12 mouse cellular contexts compared by ENCODE assay signal in the genomic region with DNA sequence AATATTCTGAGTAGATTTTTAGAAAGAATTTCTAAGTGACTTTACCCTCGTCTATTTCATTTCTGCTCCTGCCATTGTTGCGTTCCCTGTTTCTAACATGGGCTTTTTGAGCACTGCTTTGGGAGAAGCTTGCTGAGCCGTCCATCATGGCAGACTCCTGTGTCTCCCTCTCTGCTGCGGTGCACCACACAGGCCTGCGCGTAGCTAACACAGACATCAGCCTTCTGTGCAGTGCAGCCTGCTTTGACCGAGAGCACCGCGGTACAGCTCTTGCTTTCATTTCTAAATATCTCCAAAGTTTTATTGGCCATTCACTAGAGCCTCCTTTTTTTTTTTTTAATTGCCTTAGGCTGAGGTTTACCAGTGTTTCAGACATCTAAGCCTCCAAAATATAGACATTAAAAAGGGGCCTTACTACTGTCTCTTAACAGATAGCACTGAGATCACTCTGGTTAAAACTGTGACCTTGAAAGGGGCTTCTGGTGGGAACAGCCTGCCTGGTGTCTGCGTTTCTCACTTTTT.
DNase-seq lines count a peak whose midpoint lies in the region; ATAC-seq and TF ChIP-seq lines count a peak whose summit lies in the region.
"Had no signal": no experiment of that assay in that cellular context is flagged by ENCODE, and none has a peak within 500 bp of the region (broad histone marks: within the 10 kb centered on the region; RNA-seq: fewer than 3 reads in every experiment).

No protein-coding gene starts in this region.

- H3K27me3 ChIP-seq in heart, embryonic 14.5 days (ENCODE audit: control insufficient read depth, insufficient read depth, low read length), result no peaks in the 10 kb centered on the region
- no peaks in the 10 kb centered on the region for H3K27me3 ChIP-seq in midbrain, embryonic 14.5 days (ENCODE audit: control insufficient read depth, insufficient read depth, low read length)
- no peaks in the 10 kb centered on the region for H3K27me3 ChIP-seq in midbrain, postnatal 0 days (ENCODE audit: insufficient read depth, low read length)
- no peaks in the 10 kb centered on the region for H3K27me3 ChIP-seq in intestine, embryonic 16.5 days (replicated peaks; ENCODE audit: control insufficient read depth, insufficient read depth, low read length)
- H3K27me3 ChIP-seq in neural tube, embryonic 13.5 days, result no peaks in the 10 kb centered on the region
- H3K27me3 ChIP-seq: CH12.LX had no signal

- H3K36me3 ChIP-seq in heart, embryonic 14.5 days (ENCODE audit: control insufficient read depth, insufficient read depth, low read length), result no peaks in the 10 kb centered on the region
- no peaks in the 10 kb centered on the region for H3K36me3 ChIP-seq in midbrain, embryonic 14.5 days (ENCODE audit: control insufficient read depth, insufficient read depth, low read length)
- no peaks in the 10 kb centered on the region for H3K36me3 ChIP-seq in midbrain, postnatal 0 days (ENCODE audit: insufficient read depth, low read length)
- H3K36me3 ChIP-seq in intestine, embryonic 16.5 days (ENCODE audit: control insufficient read depth, insufficient read depth, low read length), result no peaks in the 10 kb centered on the region
- H3K36me3 ChIP-seq in neural tube, embryonic 13.5 days, result no peaks in the 10 kb centered on the region

- H3K4me3 ChIP-seq in heart, embryonic 14.5 days (ENCODE audit: control insufficient read depth in 1 of 2, insufficient read depth in 1 of 2, low read depth in 1 of 2, low read length in 2 of 2), result no peak overlapping the region
- no peak overlapping the region for H3K4me3 ChIP-seq in midbrain, embryonic 14.5 days (replicated peaks; ENCODE audit: low read depth, low read length)
- H3K4me3 ChIP-seq in midbrain, postnatal 0 days (ENCODE audit: low read depth, low read length), result no peak overlapping the region
- H3K4me3 ChIP-seq in intestine, embryonic 16.5 days (ENCODE audit: low read length), result no peak overlapping the region
- H3K4me3 ChIP-seq in neural tube, embryonic 13.5 days, result no peak overlapping the region

- peak overlapping the region; percentile 59 to 65 for H3K27ac ChIP-seq in heart, embryonic 14.5 days (replicated peaks in 1 of 2; ENCODE audit: control insufficient read depth in 1 of 2, insufficient read depth in 1 of 2, low read depth in 2 of 2, low read length in 2 of 2)
- no peak overlapping the region for H3K27ac ChIP-seq in midbrain, embryonic 14.5 days (replicated peaks; ENCODE audit: low read depth, low read length)
- no peak overlapping the region for H3K27ac ChIP-seq in midbrain, postnatal 0 days (ENCODE audit: low read depth, low read length)
- no peak overlapping the region; the same call in 1 of the 2 replicates for H3K27ac ChIP-seq in intestine, embryonic 16.5 days (ENCODE audit: low read length)
- peak overlapping the region; percentile 29; the same call in 1 of the 2 replicates for H3K27ac ChIP-seq in neural tube, embryonic 13.5 days (replicated peaks)
- H3K27ac ChIP-seq: macrophage had no signal

- no peak for DNase-seq in heart, adult 9 months (ENCODE audit: low spot score in 2 of 2)
- DNase-seq in midbrain, embryonic 14.5 days, result peak; percentile 42
- no peak for DNase-seq in midbrain, postnatal 0 days (ENCODE audit: low spot score)
- DNase-seq in yolk sac, embryonic 10.5 days (ENCODE audit: low spot score), result no peak
- no peak for DNase-seq in gastrocnemius, postnatal 4 days (ENCODE audit: low spot score in 2 of 2)
- DNase-seq: cerebellum, adult 8-10 months; gastrocnemius, postnatal 36 days had no signal

- peaks cover 14 to 24% of the 10 kb centered on the region in 2 experiments for H3K4me1 ChIP-seq in heart, embryonic 14.5 days (ENCODE audit: control insufficient read depth in 2 of 2, insufficient read depth in 2 of 2, low read length in 2 of 2)
- H3K4me1 ChIP-seq in midbrain, embryonic 14.5 days (ENCODE audit: control insufficient read depth, insufficient read depth, low read length), result peaks cover 16% of the 10 kb centered on the region; the same call in 1 of the 2 replicates
- peaks cover 12% of the 10 kb centered on the region; the same call in 1 of the 2 replicates for H3K4me1 ChIP-seq in midbrain, postnatal 0 days (ENCODE audit: insufficient read depth, low read length)
- peaks cover 20% of the 10 kb centered on the region for H3K4me1 ChIP-seq in intestine, embryonic 16.5 days (ENCODE audit: control insufficient read depth, insufficient read depth, low read length)
- H3K4me1 ChIP-seq in neural tube, embryonic 13.5 days (replicated peaks), result peaks cover 66% of the 10 kb centered on the region

- no peak for ATAC-seq in heart, embryonic 14.5 days (ENCODE audit: insufficient number of reproducible peaks, insufficient read depth, low FRiP score, low read depth)
- no peak for ATAC-seq in midbrain, embryonic 14.5 days (ENCODE audit: low FRiP score, low TSS enrichment)
- ATAC-seq in midbrain, postnatal 0 days (ENCODE audit: low FRiP score), result no peak
- no peak for ATAC-seq in intestine, embryonic 16.5 days
- ATAC-seq in neural tube, embryonic 13.5 days (ENCODE audit: low read depth), result no peak

- H3K9me3 ChIP-seq in heart, embryonic 14.5 days (ENCODE audit: control insufficient read depth, low read length), result no peaks in the 10 kb centered on the region
- H3K9me3 ChIP-seq in midbrain, embryonic 14.5 days (ENCODE audit: control insufficient read depth, low read length), result no peaks in the 10 kb centered on the region
- H3K9me3 ChIP-seq in midbrain, postnatal 0 days (ENCODE audit: low read length), result no peaks in the 10 kb centered on the region
- H3K9me3 ChIP-seq in intestine, embryonic 16.5 days (ENCODE audit: control insufficient read depth, low read length), result no peaks in the 10 kb centered on the region
- H3K9me3 ChIP-seq in neural tube, embryonic 13.5 days, result no peaks in the 10 kb centered on the region

- WGBS in heart, embryonic 14.5 days, result 61% methylated on average over 10 of the region's 10 CpGs
- WGBS in midbrain, embryonic 14.5 days, result 56% methylated on average over 10 of the region's 10 CpGs
- WGBS in midbrain, postnatal 0 days, result 57% methylated on average over 10 of the region's 10 CpGs
- WGBS in intestine, embryonic 16.5 days, result 43% methylated on average over 10 of the region's 10 CpGs
- 40% methylated on average over 10 of the region's 10 CpGs for WGBS in neural tube, embryonic 13.5 days

- no peak for TF ChIP-seq CTCF in midbrain, postnatal 0 days (IDR thresholded peaks at IDR 0.05)

- peak overlapping the region; percentile 44 for H3K4me2 ChIP-seq in heart, embryonic 14.5 days (ENCODE audit: low read length)
- no peak overlapping the region for H3K4me2 ChIP-seq in midbrain, embryonic 14.5 days (ENCODE audit: low read length)
- no peak overlapping the region for H3K4me2 ChIP-seq in midbrain, postnatal 0 days (ENCODE audit: low read depth, low read length, poor library complexity, severe bottlenecking)
- H3K4me2 ChIP-seq in intestine, embryonic 16.5 days (ENCODE audit: low read depth, low read length), result peak overlapping the region; percentile 10; the same call in 1 of the 2 replicates
- no peak overlapping the region for H3K4me2 ChIP-seq in neural tube, embryonic 13.5 days

- H3K9ac ChIP-seq in heart, embryonic 14.5 days (ENCODE audit: low read length), result peak overlapping the region; percentile 40; the same call in 1 of the 2 replicates
- H3K9ac ChIP-seq in midbrain, embryonic 14.5 days (replicated peaks; ENCODE audit: low read length), result no peak overlapping the region
- H3K9ac ChIP-seq in midbrain, postnatal 0 days (replicated peaks; ENCODE audit: low read length, poor library complexity, severe bottlenecking), result no peak overlapping the region
- no peak overlapping the region for H3K9ac ChIP-seq in intestine, embryonic 16.5 days (ENCODE audit: low read depth, low read length)
- H3K9ac ChIP-seq in neural tube, embryonic 13.5 days, result peak overlapping the region; percentile 32; the same call in 1 of the 2 replicates

Comparison
In these comparisons a context has a peak if more than half of its experiments do, and no peak if none do; other contexts are left out.
1. H3K27ac ChIP-seq: peak in heart, embryonic 14.5 days (2 of 2) and neural tube, embryonic 13.5 days (single experiment); none in midbrain, embryonic 14.5 days (single experiment), midbrain, postnatal 0 days (single experiment) and intestine, embryonic 16.5 days (single experiment).
2. H3K4me2 ChIP-seq: peak in heart, embryonic 14.5 days (single experiment) and intestine, embryonic 16.5 days (single experiment); none in midbrain, embryonic 14.5 days (single experiment), midbrain, postnatal 0 days (single experiment) and neural tube, embryonic 13.5 days (single experiment).
3. H3K9ac ChIP-seq: peak in heart, embryonic 14.5 days (single experiment) and neural tube, embryonic 13.5 days (single experiment); none in midbrain, embryonic 14.5 days (single experiment), midbrain, postnatal 0 days (single experiment) and intestine, embryonic 16.5 days (single experiment).